Mouse (Mus musculus) forebrain, embryonic 12.5 days (tissue): Measurements from ENCODE around the gene Git2. TPM values are rescaled to one million over a fixed set of nuclear protein-coding genes. Genes with fewer than 3 reads are reported as not detected.

Experiments used
- ATAC-seq: fragments of 200-750 bp; cut with Nextera tagmentation; 2 replicates; pipeline ENCODE4 v1.8.0; 2017; ENCODE audit warnings: moderate TSS enrichment; ENCODE audit not compliant: low FRiP score
- H3K27ac ChIP-seq: fragments of 300-500 bp; sonication (generic); 2 replicates; pipeline ENCODE4 v1.5.1; 2016; ENCODE audit warnings: mild to moderate bottlenecking
- H3K27me3 ChIP-seq: fragments of 300-500 bp; sonication (generic); 2 replicates; pipeline ENCODE4 v1.6.1; 2016; ENCODE audit warnings: mild to moderate bottlenecking
- H3K36me3 ChIP-seq: fragments of 300-500 bp; sonication (generic); replicated peaks from 2 replicates; pipeline ENCODE4 v1.6.1; 2016; ENCODE audit warnings: mild to moderate bottlenecking
- H3K4me1 ChIP-seq: fragments of 300-500 bp; sonication (generic); 2 replicates; pipeline ENCODE4 v1.6.1; 2016
- H3K4me2 ChIP-seq: fragments of 300-500 bp; sonication (generic); 2 replicates; pipeline ENCODE4 v1.6.1; 2016; ENCODE audit warnings: mild to moderate bottlenecking, moderate library complexity
- H3K4me3 ChIP-seq: fragments of 300-500 bp; sonication (generic); replicated peaks from 2 replicates; pipeline ENCODE4 v1.5.1; 2016; ENCODE audit warnings: mild to moderate bottlenecking
- H3K9ac ChIP-seq: fragments of 300-500 bp; sonication (generic); 2 replicates; pipeline ENCODE4 v1.6.1; 2016; ENCODE audit warnings: mild to moderate bottlenecking
- H3K9me3 ChIP-seq: fragments of 300-500 bp; sonication (generic); 2 replicates; pipeline ENCODE4 v1.6.1; 2016
- WGBS: fragments of 180-500 bp; shearing (Covaris S2); methylation state at CpG from one replicate; pipeline ENCODE4 v1.1.7; 2016; 5-methylcytosine and 5-hydroxymethylcytosine counted together
- polyA plus RNA-seq: library from polyadenylated mRNA; unstranded; fragments of >200 nt; fragmentation: Nextera tagmentation; extraction: Ambion mirVana; gene quantifications from 2 replicates; pipeline ENCODE4 v1.2.1, GENCODE M21; 2016

Git2 gene
- polyA plus RNA-seq, 1 experiment from 2014 or later: 43.0 TPM

DNA sequence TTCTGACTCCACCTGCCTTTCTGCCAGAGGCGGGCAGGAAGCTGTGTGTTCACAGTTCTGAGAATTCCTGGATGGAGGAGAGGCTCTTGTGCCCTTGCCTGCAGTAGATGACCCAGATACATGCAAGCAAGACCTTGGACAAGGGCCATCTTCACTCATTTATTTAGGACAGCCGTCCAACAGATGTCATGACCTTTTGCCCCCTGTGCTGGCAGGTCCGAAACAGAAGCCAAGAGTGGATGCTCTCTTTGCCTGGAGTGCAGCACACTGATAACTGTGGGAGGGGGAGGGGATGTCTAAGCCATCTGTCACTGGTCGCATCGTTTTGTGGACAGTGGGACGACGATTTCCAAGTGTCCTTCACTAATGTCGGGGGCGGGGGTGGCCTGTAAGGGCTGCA is 19.9 kb upstream of the Git2 start:
- H3K27ac ChIP-seq: no peak overlapping the region
- WGBS: 65% methylated on average over 9 of the region's 9 CpGs
- no peaks in the 10 kb centered on the region for H3K27me3 ChIP-seq
- no peak overlapping the region for H3K4me3 ChIP-seq
- no peak overlapping the region; the same call in 1 of the 2 replicates for H3K9ac ChIP-seq
- peaks cover 24% of the 10 kb centered on the region for H3K4me1 ChIP-seq
- H3K9me3 ChIP-seq: no peaks in the 10 kb centered on the region
- H3K36me3 ChIP-seq: peaks cover 59% of the 10 kb centered on the region
- ATAC-seq: no peak
- H3K4me2 ChIP-seq: no peak overlapping the region

DNA sequence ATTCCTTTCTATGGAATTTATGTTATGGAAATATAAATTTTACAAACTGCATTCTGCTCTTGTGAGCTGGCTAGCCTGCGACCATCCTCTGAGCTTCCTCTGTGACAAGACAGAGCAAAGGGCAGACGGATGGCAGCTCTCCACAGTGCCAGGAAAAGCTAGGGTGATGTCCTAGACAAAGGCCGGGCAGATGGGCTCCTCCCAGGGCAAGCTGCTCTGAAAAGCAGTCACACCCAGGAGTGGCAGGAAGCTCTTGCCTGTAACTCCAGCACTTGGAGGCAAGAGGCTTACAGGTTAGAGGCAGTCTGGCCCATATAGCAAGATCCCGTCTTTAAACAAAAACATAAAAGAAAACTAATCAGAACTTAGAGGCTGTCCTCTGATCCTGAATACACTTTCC is 19.3 kb upstream of the Git2 start:
- Histone ChIP-seq H3K36me3 (peaks cover 56% of the 10 kb centered on the region), H3K9ac (no peak overlapping the region), H3K4me3 (no peak overlapping the region), H3K4me1 (peaks cover 24% of the 10 kb centered on the region), H3K4me2 (no peak overlapping the region), H3K27ac (no peak overlapping the region), H3K9me3 (no peaks in the 10 kb centered on the region), H3K27me3 (no peaks in the 10 kb centered on the region)
- 86% methylated on average over 4 of the region's 4 CpGs for WGBS
- no peak for ATAC-seq

DNA sequence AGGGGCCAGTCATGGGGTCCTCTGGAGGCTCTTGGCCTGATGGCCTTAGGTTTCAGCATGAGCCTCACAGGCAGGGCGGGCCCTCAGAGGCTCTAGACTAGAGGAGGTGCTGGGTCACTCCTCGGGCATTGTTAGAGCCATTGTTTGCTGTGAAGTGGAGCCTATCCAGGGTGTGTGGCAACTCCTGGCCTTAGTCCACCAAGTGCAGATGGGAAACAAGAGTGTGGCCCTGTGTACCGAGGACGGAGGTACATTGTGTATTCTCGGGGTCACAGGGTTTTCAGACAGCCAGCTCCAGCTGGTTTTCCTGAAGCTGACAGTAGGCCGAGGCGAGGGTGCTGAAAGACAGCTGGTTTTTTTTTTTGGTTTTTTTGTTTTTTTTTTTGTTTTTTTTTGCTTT is 18.0 kb upstream of the Git2 start:
- Histone ChIP-seq H3K27ac (no peak overlapping the region), H3K9ac (no peak overlapping the region), H3K4me3 (no peak overlapping the region), H3K36me3 (peaks cover 57% of the 10 kb centered on the region), H3K9me3 (no peaks in the 10 kb centered on the region), H3K27me3 (no peaks in the 10 kb centered on the region), H3K4me1 (peaks cover 24% of the 10 kb centered on the region), H3K4me2 (no peak overlapping the region)
- WGBS: 87% methylated on average over 7 of the region's 7 CpGs
- no peak for ATAC-seq

DNA sequence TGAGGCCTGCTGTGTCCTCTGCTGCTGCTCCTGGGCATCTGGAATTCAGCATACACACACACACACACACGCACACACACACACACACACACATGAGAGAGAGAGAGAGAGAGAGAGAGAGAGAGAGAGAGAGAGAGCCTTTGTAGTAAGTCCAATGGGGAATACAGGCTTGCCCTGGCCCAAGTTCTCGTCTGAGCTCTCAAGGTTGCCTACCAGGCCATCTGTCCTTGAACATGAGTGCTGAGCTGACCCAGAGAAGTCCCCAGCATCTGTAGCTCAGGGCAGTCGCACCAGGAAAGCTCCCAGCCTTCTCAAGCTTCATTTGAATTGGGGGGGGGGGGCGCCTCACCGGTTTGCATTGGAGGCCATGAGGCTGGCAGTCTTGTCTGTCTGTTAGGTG is 9.9 kb upstream of the Git2 start:
- Histone ChIP-seq H3K4me3 (no peak overlapping the region), H3K4me2 (no peak overlapping the region), H3K27ac (no peak overlapping the region), H3K27me3 (no peaks in the 10 kb centered on the region), H3K9ac (no peak overlapping the region), H3K36me3 (peaks cover 33% of the 10 kb centered on the region), H3K4me1 (peaks cover 26% of the 10 kb centered on the region), H3K9me3 (no peaks in the 10 kb centered on the region)
- no peak for ATAC-seq
- 81% methylated on average over 5 of the region's 5 CpGs for WGBS

DNA sequence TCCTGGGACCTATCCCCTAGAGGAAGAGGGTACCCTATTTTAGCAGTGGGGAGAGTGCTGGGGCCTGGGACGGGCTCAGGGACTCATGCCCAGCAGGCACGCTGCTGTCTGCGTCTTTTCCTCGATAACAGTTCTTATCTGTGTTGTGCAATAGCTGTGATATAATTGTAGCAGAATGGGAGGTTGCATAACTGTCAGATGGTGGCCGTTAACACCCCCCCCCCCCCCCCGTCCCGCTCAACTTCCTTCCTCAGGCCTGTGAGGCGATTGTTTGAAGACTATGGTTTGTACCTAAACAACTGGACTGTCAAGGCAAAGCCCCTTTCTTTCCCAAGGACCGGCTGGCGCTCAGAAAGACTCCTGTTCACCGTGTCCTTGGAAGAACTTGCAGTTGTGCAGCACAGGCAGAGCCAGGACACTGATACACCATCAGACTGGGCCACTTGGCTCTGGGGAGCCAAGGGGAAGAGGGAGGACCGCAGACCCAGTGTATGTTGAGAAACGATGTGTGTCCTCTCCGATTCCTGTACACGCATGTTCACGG is 9.4 kb upstream of the Git2 start:
- no peak overlapping the region for H3K27ac ChIP-seq
- no peak overlapping the region for H3K4me3 ChIP-seq
- no peak for ATAC-seq
- H3K27me3 ChIP-seq: no peaks in the 10 kb centered on the region
- H3K36me3 ChIP-seq: peaks cover 32% of the 10 kb centered on the region
- peaks cover 26% of the 10 kb centered on the region for H3K4me1 ChIP-seq
- H3K9ac ChIP-seq: no peak overlapping the region
- WGBS: 86% methylated on average over 16 of the region's 16 CpGs
- no peak overlapping the region for H3K4me2 ChIP-seq
- H3K9me3 ChIP-seq: no peaks in the 10 kb centered on the region

DNA sequence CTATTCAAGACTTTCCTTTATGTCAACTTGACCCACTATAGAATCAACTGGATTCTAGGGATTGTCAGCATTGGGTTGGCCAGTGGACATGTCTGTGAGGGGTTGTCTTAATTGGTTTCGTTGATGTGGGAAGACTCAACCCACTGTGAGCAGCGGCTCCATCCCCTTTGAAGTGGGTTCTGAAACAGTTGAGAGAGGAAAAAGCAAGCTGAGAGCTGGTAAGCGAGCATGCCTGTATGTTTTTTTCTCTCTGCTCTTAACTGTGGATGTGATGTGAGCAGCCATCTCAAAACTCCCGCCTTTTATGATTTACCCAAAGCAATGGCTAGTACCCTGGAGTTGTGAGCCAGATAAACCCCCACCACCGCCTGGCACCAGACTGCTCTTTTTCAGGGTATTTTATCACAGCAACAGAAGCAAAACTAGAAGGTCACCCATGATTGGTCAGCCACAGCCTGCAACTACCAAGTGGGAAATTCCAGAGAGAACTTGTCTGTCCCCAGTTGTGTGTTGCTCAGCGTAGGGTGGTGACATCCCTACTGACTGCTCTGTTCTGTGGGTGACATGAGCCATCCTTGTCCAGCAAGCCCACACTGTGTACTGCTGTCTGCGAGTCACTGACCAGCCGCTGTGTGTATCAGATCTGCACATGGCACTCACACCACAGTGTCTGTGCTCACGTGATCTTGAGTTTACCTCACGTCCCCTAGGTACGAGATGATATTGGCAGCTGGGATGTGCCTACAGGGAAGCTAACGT is 8.3 kb upstream of the Git2 start:
- H3K9ac ChIP-seq: no peak overlapping the region
- no peak overlapping the region for H3K4me3 ChIP-seq
- no peak for ATAC-seq

DNA sequence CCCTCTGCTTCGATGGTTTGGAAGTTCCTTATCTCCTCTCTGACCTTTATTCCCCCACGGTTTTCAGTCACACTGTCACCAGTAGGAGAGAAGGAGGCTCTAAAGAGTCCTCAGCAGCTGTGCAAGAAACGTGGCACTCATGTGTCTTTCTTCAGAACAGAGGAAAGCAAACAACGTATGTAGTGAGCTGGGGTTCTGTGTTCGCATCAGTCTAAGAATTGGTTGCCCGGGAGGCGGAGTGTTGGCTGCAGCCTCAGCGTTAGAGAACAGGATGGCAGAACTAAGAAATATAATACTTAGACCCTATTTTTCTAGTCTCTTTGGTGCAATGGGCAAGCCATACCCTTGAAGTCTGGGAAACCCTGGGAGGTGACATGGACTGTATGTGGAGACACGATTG is 7.7 kb upstream of the Git2 start:
- no peaks in the 10 kb centered on the region for H3K9me3 ChIP-seq

More for the DNA sequence above, 8.3 kb upstream of the Git2 start:
- Histone ChIP-seq H3K4me2 (no peak overlapping the region), H3K27ac (no peak overlapping the region), H3K27me3 (no peaks in the 10 kb centered on the region), H3K36me3 (peaks cover 21% of the 10 kb centered on the region), H3K9me3 (no peaks in the 10 kb centered on the region), H3K4me1 (peaks cover 30% of the 10 kb centered on the region)
- WGBS: 85% methylated on average over 12 of the region's 12 CpGs

DNA sequence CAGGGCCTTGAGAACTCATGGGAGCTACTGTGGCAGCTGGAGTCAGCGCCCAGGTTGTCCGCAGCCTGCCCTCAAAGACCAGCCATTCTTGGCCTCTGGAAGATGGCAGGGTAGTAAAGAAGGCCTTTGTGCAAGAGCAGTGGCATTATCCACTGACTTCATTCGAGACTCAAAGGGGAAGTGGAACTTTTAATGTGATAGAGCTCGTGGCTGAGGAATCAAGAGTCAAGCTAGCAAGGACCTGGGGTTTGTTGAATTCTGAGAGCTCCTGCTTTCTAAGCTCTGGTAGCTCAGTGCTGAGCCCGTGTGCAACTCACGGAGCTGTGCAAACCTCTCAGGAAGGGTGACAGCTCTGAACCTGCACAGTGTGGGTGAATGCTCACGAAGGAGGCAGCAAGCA is 5.6 kb upstream of the Git2 start:
- H3K9ac ChIP-seq: no peak overlapping the region
- no peak overlapping the region for H3K27ac ChIP-seq
- H3K9me3 ChIP-seq: no peaks in the 10 kb centered on the region
- no peak overlapping the region for H3K4me2 ChIP-seq
- H3K36me3 ChIP-seq: no peaks in the 10 kb centered on the region
- H3K27me3 ChIP-seq: no peaks in the 10 kb centered on the region
- no peak for ATAC-seq
- 87% methylated on average over 7 of the region's 7 CpGs for WGBS
- H3K4me1 ChIP-seq: peaks cover 41% of the 10 kb centered on the region
- H3K4me3 ChIP-seq: no peak overlapping the region

More for the DNA sequence above, 7.7 kb upstream of the Git2 start:
- WGBS: 89% methylated on average over 9 of the region's 9 CpGs
- H3K27ac ChIP-seq: no peak overlapping the region
- no peak overlapping the region for H3K4me2 ChIP-seq
- peaks cover 16% of the 10 kb centered on the region for H3K36me3 ChIP-seq
- no peak for ATAC-seq
- H3K4me3 ChIP-seq: no peak overlapping the region
- H3K27me3 ChIP-seq: no peaks in the 10 kb centered on the region
- no peak overlapping the region for H3K9ac ChIP-seq
- peaks cover 30% of the 10 kb centered on the region for H3K4me1 ChIP-seq

DNA sequence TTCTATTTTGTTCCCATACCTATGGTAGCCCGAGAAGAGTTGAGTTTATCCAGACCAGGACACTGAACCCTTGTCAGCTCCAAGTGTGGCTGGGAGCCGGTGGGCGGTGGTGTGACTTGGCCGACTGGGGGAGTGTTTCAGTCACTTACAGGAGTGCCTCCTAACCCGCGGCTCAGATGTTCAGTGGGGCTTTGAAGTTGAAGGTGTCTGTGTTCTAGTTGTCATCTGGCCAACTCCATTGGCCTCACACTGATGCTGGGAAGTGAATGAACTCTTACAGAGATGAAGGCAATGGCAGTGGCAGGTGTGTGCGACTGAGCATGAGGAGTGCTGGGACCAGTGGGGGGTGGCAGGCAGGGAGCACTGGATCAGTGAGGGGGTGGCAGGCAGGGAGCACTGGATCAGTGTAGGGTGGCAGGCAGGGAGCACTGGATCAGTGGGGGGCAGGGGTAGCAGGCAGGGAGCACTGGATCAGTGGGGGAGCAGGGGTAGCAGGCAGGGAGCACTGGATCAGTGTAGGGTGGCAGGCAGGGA is 4.7 kb upstream of the Git2 start:
- no peaks in the 10 kb centered on the region for H3K9me3 ChIP-seq
- no peaks in the 10 kb centered on the region for H3K36me3 ChIP-seq
- no peak overlapping the region for H3K9ac ChIP-seq
- H3K27me3 ChIP-seq: no peaks in the 10 kb centered on the region
- no peak for ATAC-seq
- H3K4me1 ChIP-seq: peaks cover 43% of the 10 kb centered on the region
- H3K4me2 ChIP-seq: no peak overlapping the region
- no peak overlapping the region for H3K27ac ChIP-seq
- WGBS: 84% methylated on average over 7 of the region's 7 CpGs
- H3K4me3 ChIP-seq: no peak overlapping the region

DNA sequence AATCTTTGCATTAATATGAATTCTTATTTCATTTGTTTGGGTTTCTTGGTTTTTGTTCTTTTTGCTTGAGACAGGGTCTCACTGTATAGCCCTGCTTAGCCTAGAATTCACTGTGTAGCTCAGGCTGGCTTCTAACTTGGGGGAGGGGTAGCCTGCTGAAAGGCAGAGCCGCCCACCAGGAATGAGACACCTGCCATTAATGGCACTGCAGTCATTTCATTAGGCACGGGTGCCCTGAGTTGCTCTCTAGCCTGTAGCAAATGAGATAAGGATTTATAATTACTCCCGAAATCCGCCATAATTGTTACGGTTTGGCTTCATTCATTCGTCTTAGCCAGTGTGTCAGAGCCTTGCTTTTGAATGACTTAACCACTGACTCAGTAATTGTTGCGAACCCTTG is 857 bp upstream of the Git2 start:
- H3K36me3 ChIP-seq: no peaks in the 10 kb centered on the region
- WGBS: 56% methylated on average over 7 of the region's 7 CpGs
- H3K4me1 ChIP-seq: peaks cover 48% of the 10 kb centered on the region

DNA sequence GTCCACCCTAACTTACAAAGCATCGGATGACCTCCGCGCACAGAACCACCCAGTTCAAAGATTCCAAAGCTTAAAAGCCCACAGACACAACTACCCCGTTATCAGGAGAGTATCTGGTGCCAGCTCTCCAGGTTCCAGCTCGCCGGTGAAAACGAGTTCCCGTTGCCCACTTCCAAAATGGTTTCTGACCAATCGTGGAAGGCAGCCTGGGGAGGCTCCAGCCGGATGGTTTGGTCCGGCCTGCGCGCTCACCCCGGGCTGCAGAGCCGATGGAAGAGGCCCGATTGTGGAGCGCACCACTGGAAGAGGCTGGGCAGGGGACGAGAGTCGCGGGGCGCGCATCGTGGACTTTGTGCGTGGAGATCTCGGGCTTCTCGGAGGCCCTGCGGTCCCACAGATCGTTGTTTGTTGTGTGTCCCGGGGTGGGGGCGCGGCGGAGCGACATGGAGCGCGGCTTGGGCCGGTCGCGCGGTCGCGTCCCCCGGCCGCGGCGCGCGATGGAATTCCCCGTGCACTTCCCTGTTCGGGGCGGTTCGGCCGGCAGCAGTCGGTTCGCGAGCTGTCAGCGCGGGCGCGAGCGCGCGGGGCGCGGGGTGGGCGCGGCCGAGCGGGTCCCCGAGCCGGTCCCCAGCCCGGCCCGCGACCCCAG is 790 bp downstream of the Git2 start, which contains the start of gene Ankrd13a:
TSS of gene Ankrd13a (plus strand) at position 275 of the 649 bp plus-strand sequence.
- Histone ChIP-seq H3K4me3 (peak within 1 kb of the TSS; percentile 99), H3K4me1 (peaks cover 39% of the 10 kb centered on the region), H3K27me3 (no peaks in the 10 kb centered on the region), H3K36me3 (no peaks in the 10 kb centered on the region), H3K9me3 (no peaks in the 10 kb centered on the region), H3K4me2 (peak within 1 kb of the TSS; percentile 87), H3K9ac (peak within 1 kb of the TSS; percentile 98), H3K27ac (peak within 1 kb of the TSS; percentile 92)
- ATAC-seq: peak; percentile 89
- under 1% methylated on average over 44 of the region's 73 CpGs for WGBS

More for the DNA sequence above, 857 bp upstream of the Git2 start:
- H3K27me3 ChIP-seq: no peaks in the 10 kb centered on the region
- peak overlapping the region; percentile 99 for H3K4me3 ChIP-seq
- H3K27ac ChIP-seq: no peak overlapping the region
- peak overlapping the region; percentile 87 for H3K4me2 ChIP-seq
- no peak for ATAC-seq
- no peak overlapping the region for H3K9ac ChIP-seq
- no peaks in the 10 kb centered on the region for H3K9me3 ChIP-seq

DNA sequence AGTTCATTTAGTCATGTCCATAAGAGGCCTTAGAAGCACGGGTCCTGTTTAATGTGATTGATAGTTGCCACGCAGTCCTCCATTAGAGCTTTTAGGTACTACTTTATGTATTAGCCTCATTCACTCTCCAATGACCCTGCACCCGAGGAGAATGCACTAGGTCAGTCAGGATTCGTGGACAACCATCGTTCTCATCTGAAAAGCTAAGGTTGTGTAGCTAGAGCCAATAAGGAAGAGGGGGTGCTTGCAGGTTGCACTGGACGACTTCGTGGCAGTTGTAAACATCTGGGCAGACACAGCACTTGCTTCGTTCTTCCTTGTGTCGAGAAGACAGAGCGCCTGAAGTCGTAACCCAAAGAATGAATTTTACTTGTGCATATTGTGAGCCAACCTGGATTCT is 1.5 kb downstream of the Git2 start:
- Histone ChIP-seq H3K4me3 (peak overlapping the region; percentile 99), H3K9ac (peak overlapping the region; percentile 98), H3K4me1 (peaks cover 35% of the 10 kb centered on the region), H3K4me2 (peak overlapping the region; percentile 87), H3K36me3 (no peaks in the 10 kb centered on the region), H3K27ac (peak overlapping the region; percentile 92), H3K27me3 (no peaks in the 10 kb centered on the region), H3K9me3 (no peaks in the 10 kb centered on the region)
- no peak for ATAC-seq
- 3% methylated on average over 11 of the region's 11 CpGs for WGBS
